Mouse (Mus musculus): ENCODE measurements around the gene Cldn13.

DNA sequence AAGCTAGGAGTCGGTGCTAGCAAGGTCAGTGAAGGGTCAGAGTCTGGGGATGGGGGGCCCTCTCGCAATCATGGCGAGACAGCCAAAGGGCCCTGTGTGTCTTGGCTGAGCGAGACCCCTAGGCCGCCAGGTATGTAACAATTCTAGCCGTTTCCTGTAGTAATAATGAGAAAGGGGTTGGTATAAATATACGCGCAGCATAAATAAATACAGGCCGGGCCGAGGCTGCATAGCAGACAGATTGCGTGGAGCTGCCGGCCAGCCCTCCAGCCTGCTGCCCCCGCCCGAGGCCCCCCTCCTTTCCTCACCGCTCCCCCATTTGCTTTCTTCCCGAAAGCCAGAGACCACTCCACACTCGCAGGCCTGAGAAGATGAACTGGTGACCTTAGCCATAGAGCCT lies 17.7 kb downstream of the Cldn13 start:
- TF ChIP-seq POLR2A (IDR thresholded peaks at IDR 0.05; ENCODE audit: control insufficient read depth, low read depth, low read length) (no peak), CTCF (IDR thresholded peaks at IDR 0.05; ENCODE audit: control insufficient read depth, insufficient read depth, insufficient replicate concordance, low read depth, low read length) (no peak)
